Mouse (Mus musculus) T-helper 1 cell (primary cell): Measurements from ENCODE around the gene Sept4.

Experiments
- in situ Hi-C: fragments of 300-600 bp; cut with MboI, MseI; formaldehyde crosslinking; loops from one replicate; pipeline ENCODE4 v1.15.1; 2025; ENCODE audit warnings: high pct_unique_total_duplicates

Sept4 gene

DNA sequence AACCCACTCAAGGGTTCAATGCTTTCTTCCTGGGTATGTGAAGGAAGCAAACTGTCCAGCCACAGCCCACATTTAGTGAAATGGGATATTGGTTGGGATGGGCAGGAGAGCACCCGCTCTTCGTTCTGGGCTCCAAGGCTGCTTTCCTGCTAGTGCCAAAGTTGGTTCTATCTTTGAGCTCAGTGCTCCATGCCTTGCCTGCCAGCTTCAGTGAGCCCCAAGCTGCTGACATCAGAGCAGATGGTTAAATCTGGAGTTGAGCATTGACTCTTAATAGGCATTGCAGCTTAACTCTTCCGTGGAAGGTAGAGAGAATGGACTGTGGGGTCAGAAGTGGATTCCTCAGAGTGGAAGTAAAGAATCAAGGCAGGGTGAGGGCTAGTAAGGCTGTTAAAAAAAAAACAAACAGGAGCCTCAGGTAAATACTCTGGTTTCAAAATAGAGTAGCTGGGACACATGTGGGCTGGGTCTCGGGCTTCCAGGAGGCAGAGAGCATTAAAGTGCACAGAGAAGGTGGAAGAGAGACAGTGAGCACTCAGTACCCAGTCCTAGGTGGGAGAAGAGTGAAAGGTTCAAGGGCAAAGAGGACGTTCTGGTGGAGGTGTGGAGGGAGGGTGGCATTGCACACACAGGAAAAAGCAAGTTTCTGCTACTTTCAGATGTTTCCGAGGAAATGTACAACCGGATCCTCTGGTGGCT, at the start of gene Sept4:
TSS of gene Sept4 (plus strand) at position 649 of the 699 bp plus-strand sequence.
- in situ Hi-C loops: no loop called here

DNA sequence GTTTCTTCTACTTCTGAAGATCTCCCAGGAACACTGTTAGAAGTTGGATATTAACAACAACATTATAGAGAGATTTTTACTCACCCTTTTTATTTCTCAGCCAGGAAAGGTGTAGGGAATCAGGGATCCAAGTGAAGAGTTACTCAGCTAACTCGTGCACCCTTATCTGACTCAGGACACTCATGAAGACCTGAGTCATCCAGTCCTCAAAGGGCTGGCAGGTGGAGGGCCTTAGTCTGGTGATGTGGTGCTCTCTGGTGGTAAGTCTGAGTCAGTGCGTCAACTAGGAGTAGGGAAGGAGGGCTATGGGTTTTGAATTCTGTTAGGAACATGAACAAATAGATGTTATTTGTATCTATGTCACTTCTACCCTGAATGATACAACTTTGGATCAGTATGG, 49.4 kb upstream of the Sept4 start:
- in situ Hi-C loops: no loop called here

DNA sequence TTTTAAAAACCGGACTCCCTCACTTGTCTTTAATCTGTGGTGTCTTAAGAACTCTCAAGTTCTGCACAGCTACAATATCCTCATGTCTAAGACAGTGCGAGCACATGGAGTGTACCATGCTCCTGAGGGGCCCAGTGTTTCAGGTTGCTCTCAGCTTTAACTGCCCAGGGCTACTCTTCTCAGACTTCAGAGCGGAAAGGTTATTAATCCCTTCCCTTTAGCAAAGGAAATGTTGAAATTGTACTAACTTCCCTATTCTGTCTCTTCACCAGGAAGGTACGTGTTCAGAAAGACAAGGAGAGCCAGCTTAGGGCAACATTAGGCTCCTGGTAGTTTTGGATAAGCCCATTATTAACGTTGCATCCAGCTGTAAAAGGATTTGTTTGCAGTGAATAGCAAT, 45.2 kb upstream of the Sept4 start:
- in situ Hi-C loops: loop anchor here (10.0 kb wide), 1 partner anchor 89 kb away; no protein-coding TSS in a partner anchor

DNA sequence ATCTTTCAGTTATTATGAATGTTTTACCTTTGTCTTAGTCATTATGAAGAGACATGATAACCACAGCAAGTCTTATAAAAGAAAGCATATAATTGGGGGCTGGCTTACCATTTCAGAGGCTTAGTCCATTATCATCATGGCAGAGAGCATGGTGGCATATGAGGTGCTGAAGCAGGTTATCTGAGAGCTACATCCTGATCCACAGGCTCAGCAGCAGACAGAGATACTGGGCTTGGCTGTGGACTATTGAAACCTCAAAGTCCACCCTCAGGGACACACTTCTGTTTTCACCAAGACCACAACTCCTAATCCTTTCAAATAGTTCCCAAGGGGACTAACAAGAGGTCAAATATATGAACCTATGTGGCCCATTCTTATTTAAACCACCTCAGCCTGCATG, 44.7 kb upstream of the Sept4 start:
- in situ Hi-C loops: loop anchor here (10.0 kb wide), 1 partner anchor 89 kb away; no protein-coding TSS in a partner anchor

DNA sequence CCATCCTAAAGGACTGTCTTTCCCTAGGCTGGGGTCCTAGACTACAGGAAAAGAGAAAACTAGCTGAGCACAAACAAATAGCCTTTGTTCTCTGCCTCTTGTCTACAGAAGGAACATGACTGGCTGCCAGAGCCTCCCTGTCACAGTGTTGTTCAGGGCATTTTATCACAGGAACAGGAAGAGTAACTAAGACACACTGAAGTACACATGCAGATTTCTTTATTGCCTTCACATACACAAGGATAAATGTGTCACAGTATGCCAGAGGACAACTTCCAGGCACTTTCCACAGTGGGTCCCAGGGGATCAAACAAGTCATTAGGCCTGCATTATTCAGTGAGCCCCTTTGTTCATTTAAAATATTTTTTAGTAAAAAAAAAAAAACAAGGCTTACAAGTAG, 43.9 kb upstream of the Sept4 start:
- in situ Hi-C loops: loop anchor here (10.0 kb wide), 1 partner anchor 90 kb away; no protein-coding TSS in a partner anchor

DNA sequence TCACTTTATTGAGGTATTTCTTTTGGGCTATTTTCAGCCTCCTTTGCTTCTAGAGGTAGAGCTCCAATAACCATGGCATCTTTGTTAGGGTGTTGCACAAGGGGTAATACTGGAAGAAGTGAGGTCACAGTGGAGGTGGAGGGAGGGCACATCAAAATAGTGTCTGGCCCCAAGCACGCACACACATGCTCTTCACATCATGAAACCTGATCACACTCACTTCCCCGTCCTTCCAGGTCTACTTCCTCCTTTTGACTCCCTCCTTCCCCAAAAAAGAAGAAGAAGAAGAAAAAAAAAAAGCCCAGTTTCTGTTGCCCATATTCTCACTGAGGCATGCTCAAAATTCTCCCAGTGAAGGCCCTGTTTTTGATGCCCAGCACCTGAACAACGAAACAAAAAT, 41.3 kb upstream of the Sept4 start:
- in situ Hi-C loops: loop anchor here (10.0 kb wide), 1 partner anchor 93 kb away; no protein-coding TSS in a partner anchor

DNA sequence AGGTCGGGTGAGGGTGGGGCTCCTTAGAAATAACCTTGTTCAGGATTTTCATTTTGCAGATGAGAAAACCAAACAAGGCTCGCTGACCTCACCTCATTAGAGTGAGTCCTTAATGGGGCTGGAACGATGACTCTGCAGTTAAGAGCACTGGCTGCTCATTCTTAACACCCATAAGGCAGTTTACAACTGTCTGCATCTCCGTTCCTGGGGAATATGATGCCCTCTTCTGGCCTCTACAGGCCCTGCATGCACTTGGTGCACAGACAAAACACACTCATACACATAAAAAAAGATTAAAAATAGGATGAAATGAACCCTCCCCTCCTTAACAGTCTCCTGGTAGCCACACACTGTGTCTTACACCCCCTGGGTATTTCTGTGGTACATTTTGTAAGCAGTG, 40.7 kb upstream of the Sept4 start:
- in situ Hi-C loops: loop anchor here (10.0 kb wide), 1 partner anchor 93 kb away; no protein-coding TSS in a partner anchor

DNA sequence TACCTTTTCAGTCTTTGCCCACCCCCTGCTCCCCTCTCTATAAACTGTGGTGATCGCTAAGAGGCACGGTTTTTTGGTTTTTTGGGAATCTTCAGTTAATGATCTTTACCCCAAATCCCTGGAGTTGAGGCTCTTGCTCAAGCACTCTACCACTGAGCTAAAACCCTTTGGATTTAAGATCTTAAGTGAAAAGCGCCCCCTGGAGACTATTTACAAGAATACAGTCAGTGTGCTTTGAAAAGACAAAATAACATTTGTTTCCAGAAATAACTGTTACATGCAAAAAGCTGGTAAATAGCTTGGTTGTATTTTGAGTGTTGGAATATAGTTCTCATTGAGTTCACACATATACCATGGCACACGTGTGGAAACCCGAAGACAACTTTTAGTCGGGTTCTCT, 37.0 kb upstream of the Sept4 start:
- in situ Hi-C loops: no loop called here

DNA sequence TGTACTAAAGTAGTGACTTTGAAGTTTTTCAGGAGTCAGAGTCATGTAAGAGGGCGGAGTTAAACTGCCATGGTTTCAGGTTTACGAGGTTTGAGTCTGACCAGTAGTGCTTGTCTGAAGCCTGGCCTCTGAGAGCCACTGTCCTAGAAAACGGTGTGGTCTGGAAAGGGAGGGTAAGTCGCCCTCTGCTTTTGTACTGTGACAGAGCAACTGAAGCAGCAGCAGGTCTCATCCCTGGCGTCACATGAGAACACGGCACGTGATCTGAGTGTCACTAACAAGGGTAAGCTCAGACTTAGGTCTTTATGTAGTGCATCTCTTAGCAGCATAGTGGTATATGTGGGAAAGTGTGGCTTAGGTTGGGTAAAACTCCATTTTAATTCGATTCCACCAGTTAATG, 26.4 kb upstream of the Sept4 start:
- in situ Hi-C loops: no loop called here

DNA sequence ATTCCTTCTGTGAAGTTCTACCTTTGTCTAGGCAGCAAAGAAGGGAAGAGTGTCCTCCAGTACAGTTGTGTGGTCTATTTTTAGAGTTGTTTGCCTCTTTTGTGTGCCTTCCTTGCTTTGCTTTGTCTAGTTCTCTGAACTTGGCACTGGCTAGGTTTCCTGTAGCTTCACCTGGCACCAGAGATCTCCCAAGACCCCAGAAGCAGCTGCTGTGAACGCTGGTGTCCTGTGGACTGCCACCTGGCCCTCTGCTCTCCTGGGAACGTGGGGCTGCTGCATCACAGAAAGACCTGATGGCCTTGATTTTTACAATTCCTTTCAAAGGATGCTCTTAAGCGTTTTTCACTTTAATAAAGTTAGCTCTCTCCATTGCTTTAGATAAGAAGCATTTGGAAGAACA, 25.8 kb upstream of the Sept4 start:
- in situ Hi-C loops: no loop called here

DNA sequence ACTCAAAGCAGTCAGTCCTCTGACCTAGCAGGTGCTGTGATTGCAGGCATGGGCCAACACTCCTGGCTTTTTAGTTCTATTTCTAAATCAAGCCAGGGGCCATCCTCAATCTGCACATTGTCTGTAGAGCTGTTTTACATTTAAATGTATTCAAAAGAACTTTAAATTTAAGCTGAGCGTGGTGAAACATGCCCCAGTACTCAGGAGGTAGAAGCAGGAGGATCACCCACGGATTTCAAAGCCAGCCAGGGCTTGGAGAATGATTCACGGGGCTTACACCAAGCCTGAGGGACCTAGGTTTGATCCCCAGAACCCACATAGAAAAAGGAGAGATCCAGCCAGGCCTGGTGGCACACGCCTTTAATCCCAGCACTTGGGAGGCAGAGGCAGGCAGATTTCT, 15.4 kb upstream of the Sept4 start:
- in situ Hi-C loops: no loop called here

DNA sequence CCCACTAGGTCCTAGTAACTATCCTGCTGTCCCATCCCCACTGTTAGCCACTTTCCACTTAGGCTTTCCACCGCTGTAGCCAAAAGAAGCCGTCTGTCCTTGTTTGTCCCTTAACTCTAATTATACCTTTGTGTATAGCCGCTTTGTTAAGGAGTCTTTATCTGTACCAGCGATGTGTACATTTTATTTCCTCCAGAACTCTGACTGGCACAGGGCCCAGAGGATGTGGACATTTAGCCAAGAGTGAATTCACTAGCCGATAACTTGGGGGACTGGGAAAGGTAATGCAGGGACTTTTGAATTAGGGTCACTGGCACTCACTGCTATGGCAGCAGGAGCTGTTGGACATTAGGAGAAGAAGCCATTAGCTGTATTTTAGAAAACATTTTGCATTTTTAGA, 14.3 kb upstream of the Sept4 start:
- in situ Hi-C loops: no loop called here

DNA sequence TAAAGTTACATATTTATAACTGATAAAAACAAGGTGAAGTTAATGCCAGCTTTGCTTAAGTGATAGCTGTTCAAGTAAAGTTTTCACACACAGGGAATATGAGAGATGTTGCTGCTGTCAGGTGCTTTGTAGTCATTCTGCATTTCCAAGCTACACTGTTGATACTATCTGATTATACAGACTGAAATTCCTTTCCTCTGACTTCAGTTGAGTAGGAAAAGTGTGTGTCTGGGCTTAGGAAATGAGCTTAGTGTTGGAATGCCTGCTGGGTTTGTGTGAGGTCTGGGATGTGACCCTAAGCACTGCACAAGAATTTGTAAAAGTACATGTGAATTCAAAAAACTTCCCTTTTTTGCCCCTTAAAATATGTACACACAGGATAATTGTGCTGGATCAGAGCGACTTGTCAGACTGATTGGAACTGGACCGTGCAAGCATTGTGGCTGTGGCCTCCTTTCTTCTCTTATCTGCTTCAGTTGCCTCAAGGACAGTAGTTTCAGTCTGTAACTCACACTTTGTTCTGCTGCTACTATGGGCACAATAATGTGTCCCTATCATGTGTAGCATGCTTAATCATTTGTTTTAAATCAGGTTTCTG, 13.5 kb upstream of the Sept4 start:
- in situ Hi-C loops: no loop called here

DNA sequence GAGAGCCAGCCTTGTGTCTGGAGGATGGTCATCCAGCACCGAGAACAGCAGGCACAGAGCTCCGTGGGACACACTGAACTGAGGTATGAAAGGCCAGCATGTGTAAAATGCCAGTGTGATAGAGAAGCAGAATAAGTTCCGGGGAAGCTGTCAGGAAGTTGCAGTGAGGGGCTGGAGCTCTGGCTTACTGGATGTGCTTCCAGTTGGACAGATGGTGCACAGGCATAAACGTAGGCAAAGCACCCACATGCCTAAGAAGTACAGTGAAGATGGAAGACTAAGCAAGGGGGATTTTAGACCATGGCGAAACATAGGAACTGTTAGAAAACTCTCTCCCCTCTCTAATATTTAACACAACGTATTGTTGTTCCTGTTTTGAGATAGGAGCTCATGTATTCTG, 7.5 kb upstream of the Sept4 start:
- in situ Hi-C loops: no loop called here

DNA sequence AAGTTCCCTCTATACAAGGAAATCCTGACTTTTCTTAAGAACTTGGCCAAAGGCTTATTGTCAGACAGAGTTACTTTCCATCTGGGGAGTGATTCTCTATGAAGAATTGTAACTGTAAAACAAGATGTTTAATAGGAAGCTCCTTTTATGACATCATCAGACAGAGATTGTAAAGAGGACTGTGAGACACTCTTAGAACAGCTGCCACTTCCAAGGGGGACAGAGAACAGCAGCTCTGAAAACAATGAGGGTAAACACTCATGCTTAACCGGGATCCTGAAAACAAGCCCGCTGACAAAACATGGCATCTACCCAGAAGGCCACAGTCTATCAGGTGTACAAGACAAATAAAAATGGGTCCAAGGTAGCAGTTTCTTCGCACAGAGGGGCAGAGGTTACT, 2.2 kb upstream of the Sept4 start, which contains the start of gene Gm11492:
TSS of gene Gm11492 (plus strand) at position 153 of the 400 bp plus-strand sequence.
- in situ Hi-C loops: no loop called here

DNA sequence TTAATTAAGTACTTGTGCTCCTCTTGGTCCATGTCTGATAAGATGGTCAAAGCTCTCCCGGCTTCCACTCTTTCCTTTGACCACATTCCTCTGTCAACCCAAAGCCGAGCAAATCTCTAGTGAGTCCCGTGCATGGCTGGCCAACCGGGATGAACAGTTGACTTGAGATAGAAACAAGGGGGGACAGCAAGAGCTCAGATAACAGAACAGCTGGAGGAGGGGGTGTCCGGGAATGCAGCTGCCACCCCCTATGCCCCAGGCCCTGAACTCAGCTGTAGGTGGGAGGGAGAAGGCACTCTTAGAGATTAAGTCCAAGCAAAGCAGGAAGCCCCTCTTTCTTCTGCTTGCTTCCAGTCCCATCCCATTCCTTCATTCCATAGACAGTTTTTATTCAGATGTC, 2.0 kb downstream of the Sept4 start:
- in situ Hi-C loops: no loop called here

DNA sequence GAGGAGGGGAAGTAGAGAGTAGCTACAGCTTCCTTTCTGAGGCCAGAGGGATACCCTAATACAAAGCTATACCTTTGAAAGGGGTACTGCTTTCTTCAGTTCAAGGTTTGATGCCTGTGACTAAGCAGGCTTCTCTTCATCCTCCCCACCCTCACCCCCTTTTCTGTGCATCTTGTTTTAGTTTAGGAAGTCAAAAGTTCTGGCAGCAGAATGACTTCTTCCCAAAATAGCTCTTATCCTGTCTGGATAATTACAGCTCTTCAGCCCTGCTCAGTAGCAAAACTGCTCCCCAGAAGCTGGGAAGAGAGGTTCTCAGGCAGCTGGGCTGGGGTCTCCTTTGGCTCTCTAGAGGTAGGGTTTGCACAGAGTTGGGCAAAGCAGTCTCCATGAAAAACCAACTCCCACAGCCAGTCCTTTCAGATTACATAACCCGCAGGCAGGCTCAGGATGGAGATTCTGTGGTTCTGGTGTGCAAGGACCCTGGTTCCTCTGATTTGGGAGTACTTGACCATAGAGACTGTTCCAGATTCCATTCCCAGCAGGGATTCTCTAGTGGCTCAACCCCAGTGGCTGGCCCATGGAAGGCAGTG, 2.8 kb downstream of the Sept4 start:
- in situ Hi-C loops: no loop called here

DNA sequence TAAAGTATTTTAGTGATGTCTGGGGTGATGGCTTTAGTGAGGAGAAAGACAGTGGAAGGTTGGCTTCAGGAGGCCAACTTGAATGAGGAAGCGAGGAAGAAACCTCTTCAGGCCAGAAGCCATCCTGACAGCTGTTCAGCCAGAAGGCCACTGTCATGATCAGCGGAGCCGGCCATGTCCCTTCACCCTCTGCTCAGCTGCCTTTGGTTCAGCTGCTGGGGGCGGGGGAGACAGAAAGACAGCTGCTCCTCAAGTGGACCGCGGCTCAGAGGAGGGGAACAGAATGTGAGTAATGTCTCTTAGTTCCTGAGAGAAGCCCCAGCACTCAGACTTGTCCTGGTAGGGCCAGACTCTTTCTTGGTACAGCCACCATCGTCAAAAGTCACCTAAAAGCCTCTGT, 5.0 kb downstream of the Sept4 start:
- in situ Hi-C loops: no loop called here

DNA sequence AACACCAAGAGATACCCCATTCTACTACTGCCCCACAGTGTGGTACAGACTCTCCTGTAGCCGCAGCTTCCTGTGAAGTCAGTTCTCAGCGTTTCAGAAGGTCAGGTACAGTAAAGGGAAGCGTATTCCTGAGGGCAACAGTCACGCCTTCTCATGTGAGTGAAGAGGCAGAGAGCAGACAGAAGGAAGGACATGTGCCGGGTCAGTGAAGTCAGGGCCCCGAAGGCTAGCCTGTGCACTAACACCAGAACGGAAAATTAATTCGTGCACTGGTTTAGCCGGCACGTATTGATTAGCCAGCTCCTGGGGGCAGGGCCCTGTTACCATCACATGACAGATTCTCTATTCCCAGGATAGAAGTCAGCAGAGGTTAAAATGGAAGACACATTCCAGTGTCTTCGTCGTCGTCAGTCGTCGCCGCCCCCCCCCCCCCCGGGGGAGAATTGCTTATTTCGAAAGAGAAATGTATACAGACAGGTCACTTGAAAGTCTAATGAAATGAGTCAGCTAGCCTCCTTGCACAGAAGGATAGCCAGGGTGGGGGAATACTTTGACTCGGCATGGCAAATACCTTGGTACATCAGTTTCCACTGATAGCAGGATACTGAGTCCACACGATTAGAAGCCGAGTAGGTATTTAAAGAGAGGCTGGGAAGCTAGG, 5.9 kb downstream of the Sept4 start:
- in situ Hi-C loops: no loop called here

DNA sequence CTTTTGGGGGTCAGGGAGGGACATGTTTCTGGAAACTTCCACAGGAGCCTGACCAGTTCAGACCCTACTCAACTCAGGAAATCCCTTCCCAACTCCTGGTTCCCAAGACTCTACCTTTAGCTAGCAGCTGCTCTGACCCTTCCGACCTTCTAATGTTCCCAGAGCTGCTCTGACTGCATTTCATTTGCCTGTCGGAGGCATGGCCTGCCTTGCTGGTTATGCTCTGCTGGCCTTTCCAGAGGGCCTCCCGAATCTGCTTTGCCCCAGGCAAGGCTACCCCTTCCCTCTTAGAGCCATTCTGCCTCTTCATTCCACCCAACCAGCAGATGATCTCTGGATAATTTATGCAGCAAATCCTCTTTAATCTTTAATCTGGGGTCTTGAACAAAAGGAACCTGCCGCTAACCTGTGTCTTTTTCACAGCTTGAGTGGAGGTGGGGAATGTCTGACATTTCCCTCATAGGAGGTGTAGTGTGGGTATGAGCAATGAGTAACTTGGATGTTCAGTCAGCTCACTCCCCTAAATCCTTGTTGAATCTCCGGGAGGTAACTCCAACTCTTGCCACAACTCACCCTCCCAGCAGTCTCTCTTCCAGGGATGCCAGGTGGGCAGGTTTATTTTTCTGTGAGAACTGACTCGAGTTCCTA, 9.0 kb downstream of the Sept4 start:
- in situ Hi-C loops: no loop called here

DNA sequence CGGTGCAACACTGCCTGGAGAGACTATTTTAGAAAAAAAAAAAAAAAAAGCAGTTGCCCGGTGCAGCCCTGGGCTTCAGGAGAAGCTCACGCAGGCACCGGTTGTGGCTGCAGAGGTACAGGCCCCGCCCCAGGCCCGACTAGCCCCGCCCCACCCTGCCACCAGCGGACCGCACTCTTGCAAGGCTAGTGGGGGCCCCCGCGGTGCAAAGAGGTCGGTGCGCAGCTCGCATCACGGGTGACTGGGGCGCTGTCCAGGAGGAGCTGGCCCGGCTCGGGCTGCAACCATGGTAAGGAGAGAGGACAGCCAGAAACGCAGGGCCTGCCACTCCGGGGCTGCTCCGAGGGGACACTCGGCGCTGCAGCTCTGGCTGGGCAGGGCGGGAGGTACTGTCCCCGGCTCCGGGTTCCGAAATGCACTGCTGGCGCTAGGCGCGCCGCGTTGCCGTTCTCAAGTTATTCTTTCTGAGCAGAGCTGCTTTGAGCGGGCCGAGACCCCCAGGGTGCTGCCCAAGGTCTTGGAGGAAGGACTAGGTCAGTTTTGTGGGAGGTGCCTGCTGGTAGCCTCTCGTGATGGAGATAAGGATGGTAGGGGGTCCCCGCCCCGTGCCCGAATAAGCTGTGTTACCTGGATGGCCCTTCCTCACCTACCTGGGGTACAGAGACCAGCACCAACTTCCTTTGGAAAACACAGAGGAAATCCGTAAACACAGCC, 9.7 kb downstream of the Sept4 start:
- in situ Hi-C loops: no loop called here
